Mouse (Mus musculus) forebrain, embryonic 15.5 days (tissue): ENCODE measurements around the gene Ppia. TPM values are rescaled to one million over a fixed set of nuclear protein-coding genes. Genes with fewer than 3 reads are reported as not detected.
"Not testable (repeated sequence)": the region's sequence is repeated elsewhere in the genome, so short reads cannot be mapped to it uniquely, and the experiment has no call there.

Source experiments
- ATAC-seq: fragments of 200-750 bp; cut with Nextera tagmentation; replicated peaks from 2 replicates; pipeline ENCODE4 v1.8.0; 2017; ENCODE audit warnings: mild to moderate bottlenecking, moderate TSS enrichment, moderate library complexity
- H3K27ac ChIP-seq: fragments of 300-500 bp; sonication (generic); replicated peaks from 2 replicates; pipeline ENCODE4 v1.5.1; 2015; ENCODE audit warnings: mild to moderate bottlenecking, inconsistent platforms
- H3K27me3 ChIP-seq: fragments of 300-500 bp; sonication (generic); 2 replicates; pipeline ENCODE4 v1.6.1; 2015; ENCODE audit warnings: inconsistent platforms
- H3K36me3 ChIP-seq: fragments of 300-500 bp; sonication (generic); 2 replicates; pipeline ENCODE4 v1.6.1; 2015; ENCODE audit warnings: mild to moderate bottlenecking, inconsistent platforms
- H3K4me1 ChIP-seq: fragments of 300-500 bp; sonication (generic); 2 replicates; pipeline ENCODE4 v1.6.1; 2015; ENCODE audit warnings: inconsistent platforms
- H3K4me2 ChIP-seq: fragments of 300-500 bp; sonication (generic); replicated peaks from 2 replicates; pipeline ENCODE4 v1.6.1; 2015; ENCODE audit warnings: mild to moderate bottlenecking, inconsistent platforms
- H3K4me3 ChIP-seq: fragments of 300-500 bp; sonication (generic); 2 replicates; pipeline ENCODE4 v1.5.1; 2015; ENCODE audit warnings: mild to moderate bottlenecking, inconsistent platforms
- H3K9ac ChIP-seq: fragments of 300-500 bp; sonication (generic); replicated peaks from 2 replicates; pipeline ENCODE4 v1.6.1; 2015; ENCODE audit warnings: mild to moderate bottlenecking, inconsistent platforms
- H3K9me3 ChIP-seq: fragments of 300-500 bp; sonication (generic); 2 replicates; pipeline ENCODE4 v1.6.1; 2016; ENCODE audit warnings: inconsistent platforms
- WGBS: fragments of 180-500 bp; shearing (Covaris S2); methylation state at CpG from one replicate; pipeline ENCODE4 v1.1.7; 2015; ENCODE audit warnings: mixed read lengths; 5-methylcytosine and 5-hydroxymethylcytosine counted together
- polyA plus RNA-seq: library from polyadenylated mRNA; unstranded; fragments of >200 nt; fragmentation: Nextera tagmentation; extraction: Ambion mirVana; gene quantifications from 2 replicates; pipeline ENCODE4 v1.2.1, GENCODE M21; 2015

Ppia gene
- polyA plus RNA-seq, 1 experiment from 2014 or later = 3,682 TPM

- H3K4me1 ChIP-seq = peaks cover 29% of the 10 kb centered on the region
- H3K4me2 ChIP-seq, H3K4me3 ChIP-seq, H3K9me3 ChIP-seq, H3K27ac ChIP-seq, H3K27me3 ChIP-seq, H3K9ac ChIP-seq, ATAC-seq: not testable (repeated sequence)
- WGBS = 42% methylated on average over 4 of the region's 4 CpGs
- peaks cover 37% of the 10 kb centered on the region for H3K36me3 ChIP-seq
Measured at GRCm38 (mm10) chr11:6419156-6419555, 3.9 kb downstream of the Ppia start.

DNA sequence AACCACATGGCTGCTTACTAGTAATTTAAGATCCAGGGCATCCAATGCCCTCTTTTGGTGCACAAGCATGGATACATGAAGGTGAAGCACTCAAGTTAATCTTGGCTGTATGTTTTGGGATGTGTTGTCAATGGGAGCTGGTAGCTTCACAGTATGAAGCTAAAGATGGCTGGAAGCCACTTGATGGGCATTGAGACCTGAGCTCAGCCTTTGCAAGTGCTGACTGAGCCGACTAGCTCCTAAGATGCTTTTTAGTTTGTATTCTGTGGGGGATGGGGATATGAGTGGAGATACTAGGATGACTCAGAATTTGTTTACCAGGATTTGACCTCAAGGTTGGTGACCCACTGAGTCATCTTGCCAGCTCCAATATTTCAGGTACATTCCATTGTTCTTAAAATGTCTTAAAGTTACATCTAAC is 5.0 kb downstream of the Ppia start:
- Histone ChIP-seq H3K4me2 (no peak overlapping the region), H3K4me3 (no peak overlapping the region), H3K9ac (no peak overlapping the region), H3K9me3 (no peaks in the 10 kb centered on the region), H3K36me3 (peaks cover 44% of the 10 kb centered on the region), H3K4me1 (peaks cover 22% of the 10 kb centered on the region), H3K27ac (no peak overlapping the region), H3K27me3 (no peaks in the 10 kb centered on the region)
- ATAC-seq = no peak
- 33% methylated on average over 1 of the region's 1 CpGs for WGBS

DNA sequence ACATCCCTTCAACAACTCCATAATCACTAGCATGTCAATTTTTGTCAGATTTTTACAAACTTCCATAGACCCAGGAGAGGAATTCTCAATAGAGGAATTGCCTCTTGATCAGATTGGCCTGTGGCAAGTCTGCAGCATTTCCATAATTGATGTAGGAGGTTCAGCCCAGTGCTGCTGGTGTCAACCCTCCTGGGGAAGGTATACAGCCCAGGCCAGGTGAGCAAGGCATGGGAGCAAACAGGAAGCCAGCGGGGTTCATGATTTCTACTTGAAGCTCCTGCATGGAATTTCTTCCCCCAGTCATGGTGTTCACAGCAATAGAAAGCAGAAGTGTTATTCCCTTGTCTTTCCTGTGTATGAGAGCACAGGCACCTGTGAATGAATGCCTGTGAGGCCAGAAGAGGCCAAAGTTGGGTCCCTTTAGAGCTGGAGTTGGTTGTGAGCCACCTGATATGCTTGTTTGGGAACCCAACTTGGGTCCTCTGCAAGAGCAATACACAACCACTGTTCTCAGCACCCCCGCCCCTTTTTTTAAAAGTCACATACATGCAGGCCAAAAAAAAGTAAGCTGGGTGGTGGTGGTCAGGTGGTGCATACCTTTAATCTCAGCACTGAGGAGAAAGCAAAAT is 5.6 kb downstream of the Ppia start:
- Histone ChIP-seq H3K27ac (no peak overlapping the region), H3K4me2 (no peak overlapping the region), H3K9ac (no peak overlapping the region), H3K4me1 (peaks cover 21% of the 10 kb centered on the region), H3K36me3 (peaks cover 47% of the 10 kb centered on the region), H3K4me3 (no peak overlapping the region), H3K9me3 (no peaks in the 10 kb centered on the region), H3K27me3 (no peaks in the 10 kb centered on the region)
- WGBS = 83% methylated on average over 2 of the region's 2 CpGs
- no peak for ATAC-seq

GRCm38 (mm10) chr11:6430186-6430585 is 14.9 kb downstream of the Ppia start:
- Histone ChIP-seq H3K9ac (no peak overlapping the region), H3K27me3 (no peaks in the 10 kb centered on the region), H3K4me2 (no peak overlapping the region), H3K4me3 (no peak overlapping the region), H3K9me3 (no peaks in the 10 kb centered on the region), H3K36me3 (peaks cover 86% of the 10 kb centered on the region), H3K4me1 (no peaks in the 10 kb centered on the region), H3K27ac (no peak overlapping the region)
- 92% methylated on average over 7 of the region's 7 CpGs for WGBS
- no peak for ATAC-seq

- H3K27me3 ChIP-seq = no peaks in the 10 kb centered on the region
- H3K4me3 ChIP-seq = no peak overlapping the region
- ATAC-seq = 0 out of 2 replicates have a peak, but pooled peaks have one; percentile 35
- no peak overlapping the region for H3K27ac ChIP-seq
- no peaks in the 10 kb centered on the region for H3K4me1 ChIP-seq
- WGBS = 65% methylated on average over 8 of the region's 8 CpGs
- peaks cover 59% of the 10 kb centered on the region for H3K36me3 ChIP-seq
- H3K9me3 ChIP-seq = no peaks in the 10 kb centered on the region
- no peak overlapping the region for H3K9ac ChIP-seq
- no peak overlapping the region for H3K4me2 ChIP-seq
Measured at GRCm38 (mm10) chr11:6436442-6436841, 21.2 kb downstream of the Ppia start.

- WGBS = 89% methylated on average over 2 of the region's 2 CpGs
Measured at GRCm38 (mm10) chr11:6437667-6438066, 22.4 kb downstream of the Ppia start.

GRCm38 (mm10) chr11:6440171-6440570 is 24.9 kb downstream of the Ppia start:
- no peak overlapping the region for H3K4me3 ChIP-seq
- WGBS = 94% methylated on average over 4 of the region's 4 CpGs

More at GRCm38 (mm10) chr11:6437667-6438066, 22.4 kb downstream of the Ppia start:
- H3K4me2 ChIP-seq = no peak overlapping the region
- no peak overlapping the region for H3K4me3 ChIP-seq
- H3K27ac ChIP-seq = no peak overlapping the region
- H3K9me3 ChIP-seq = no peaks in the 10 kb centered on the region
- H3K27me3 ChIP-seq = no peaks in the 10 kb centered on the region
- H3K36me3 ChIP-seq = peaks cover 47% of the 10 kb centered on the region
- ATAC-seq = no peak
- no peak overlapping the region for H3K9ac ChIP-seq
- H3K4me1 ChIP-seq = peaks cover 4% of the 10 kb centered on the region; the same call in 1 of the 2 replicates

GRCm38 (mm10) chr11:6442566-6442965 is 27.3 kb downstream of the Ppia start:
- Histone ChIP-seq H3K9ac (no peak overlapping the region), H3K4me3 (no peak overlapping the region), H3K27ac (no peak overlapping the region), H3K4me2 (no peak overlapping the region), H3K36me3 (peaks cover 10% of the 10 kb centered on the region), H3K9me3 (no peaks in the 10 kb centered on the region), H3K4me1 (peaks cover 17% of the 10 kb centered on the region), H3K27me3 (no peaks in the 10 kb centered on the region)
- WGBS = 97% methylated on average over 4 of the region's 4 CpGs
- no peak for ATAC-seq

More at GRCm38 (mm10) chr11:6440171-6440570, 24.9 kb downstream of the Ppia start:
- no peak overlapping the region for H3K4me2 ChIP-seq
- no peaks in the 10 kb centered on the region for H3K9me3 ChIP-seq
- no peaks in the 10 kb centered on the region for H3K27me3 ChIP-seq
- no peak overlapping the region for H3K27ac ChIP-seq
- no peak for ATAC-seq
- H3K4me1 ChIP-seq = peaks cover 16% of the 10 kb centered on the region
- no peak overlapping the region for H3K9ac ChIP-seq
- H3K36me3 ChIP-seq = peaks cover 29% of the 10 kb centered on the region

- Histone ChIP-seq H3K4me2 (peak overlapping the region; percentile 62), H3K9ac (peak overlapping the region; percentile 93), H3K9me3 (no peaks in the 10 kb centered on the region), H3K4me3 (peak overlapping the region; percentile 97), H3K4me1 (peaks cover 17% of the 10 kb centered on the region), H3K36me3 (peaks cover 5% of the 10 kb centered on the region; the same call in 1 of the 2 replicates), H3K27ac (no peak overlapping the region), H3K27me3 (no peaks in the 10 kb centered on the region)
- WGBS = 45% methylated on average over 4 of the region's 4 CpGs
- ATAC-seq = no peak
Measured at GRCm38 (mm10) chr11:6443102-6443501, 27.9 kb downstream of the Ppia start.

- ATAC-seq = no peak
- Histone ChIP-seq H3K9ac (peak overlapping the region; percentile 93), H3K4me3 (peak overlapping the region; percentile 97), H3K27me3 (no peaks in the 10 kb centered on the region), H3K4me2 (peak overlapping the region; percentile 62), H3K27ac (peak overlapping the region; percentile 96), H3K4me1 (peaks cover 17% of the 10 kb centered on the region), H3K36me3 (peaks cover 4% of the 10 kb centered on the region; the same call in 1 of the 2 replicates), H3K9me3 (no peaks in the 10 kb centered on the region)
- under 1% methylated on average over 10 of the region's 10 CpGs for WGBS
Measured at GRCm38 (mm10) chr11:6443727-6444076, 28.5 kb downstream of the Ppia start.

- peak within 1 kb of the TSS; percentile 62 for H3K4me2 ChIP-seq
- H3K9ac ChIP-seq = peak within 1 kb of the TSS; percentile 93
- no peaks in the 10 kb centered on the region for H3K9me3 ChIP-seq
- H3K4me1 ChIP-seq = peaks cover 17% of the 10 kb centered on the region
- peaks cover 2% of the 10 kb centered on the region; the same call in 1 of the 2 replicates for H3K36me3 ChIP-seq
- H3K27ac ChIP-seq = peak within 1 kb of the TSS; percentile 96
- WGBS = under 1% methylated on average over 80 of the region's 80 CpGs
- peak within 1 kb of the TSS; percentile 97 for H3K4me3 ChIP-seq
- ATAC-seq = peak; percentile 100
- no peaks in the 10 kb centered on the region for H3K27me3 ChIP-seq
Measured at GRCm38 (mm10) chr11:6444077-6444853, 29.0 kb downstream of the Ppia start, which contains the start of gene H2afv. Gene H2afv (minus strand): TSS chr11:6444443.

DNA sequence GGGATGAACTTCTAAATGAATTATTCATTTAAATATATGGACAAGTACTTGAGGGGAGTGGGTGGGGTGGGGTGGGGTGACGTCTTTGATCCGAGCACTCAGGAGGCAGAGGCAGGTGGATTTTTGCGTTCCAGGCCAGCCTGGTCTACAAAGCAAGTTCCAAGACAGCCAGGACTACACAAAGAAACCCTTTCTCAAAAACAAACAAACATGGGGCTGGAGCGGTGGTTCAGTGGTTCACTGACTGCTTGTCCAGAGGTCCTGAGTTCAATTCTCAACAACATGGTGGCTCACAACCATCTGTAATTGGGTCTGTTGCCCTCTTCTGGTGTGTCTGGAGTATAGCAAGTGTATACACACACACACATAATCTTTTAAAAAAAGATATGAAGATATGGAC is 30.2 kb downstream of the Ppia start:
- Histone ChIP-seq H3K4me3 (no peak overlapping the region), H3K9ac (no peak overlapping the region), H3K9me3 (no peaks in the 10 kb centered on the region), H3K36me3 (peaks cover under 1% of the 10 kb centered on the region; the same call in 1 of the 2 replicates), H3K27ac (no peak overlapping the region), H3K4me2 (no peak overlapping the region), H3K27me3 (no peaks in the 10 kb centered on the region), H3K4me1 (peaks cover 17% of the 10 kb centered on the region)
- ATAC-seq = no peak
- 82% methylated on average over 4 of the region's 4 CpGs for WGBS
